Mouse (Mus musculus) megakaryocyte, embryonic 14.5 days (primary cell): Measurements from ENCODE around the gene Wdr45b.

Experiments
- FLI1 ChIP-seq: IDR thresholded peaks from 2 replicates; pipeline ENCODE4 v1.6.1; 2012; ENCODE audit warnings: low read length, inconsistent platforms, mixed read lengths
- GATA1 ChIP-seq: IDR thresholded peaks from 3 replicates; pipeline ENCODE4 v1.6.1; 2012; ENCODE audit warnings: mixed read lengths, low read length, inconsistent platforms, borderline replicate concordance

DNA sequence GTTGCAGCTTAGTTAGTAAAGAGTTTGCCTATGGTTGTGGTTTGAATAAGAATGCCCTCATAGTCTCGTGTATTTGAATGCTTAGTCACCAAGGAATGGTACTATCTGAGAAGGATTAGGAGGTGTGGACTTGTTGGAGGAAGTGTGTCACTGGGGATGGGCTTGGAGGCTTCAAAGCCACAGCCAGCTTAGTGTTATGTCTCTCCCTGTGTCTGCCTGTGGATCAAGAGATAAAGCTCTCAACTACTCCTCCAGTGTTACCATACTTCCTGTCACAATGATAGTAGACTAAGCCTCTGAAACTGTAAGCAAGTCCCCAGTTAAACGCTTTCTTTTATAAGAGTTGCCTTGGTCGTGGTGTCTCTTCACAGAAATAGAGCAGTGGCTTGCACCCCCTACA, 36.5 kb upstream of the Wdr45b start:
- no peak for TF ChIP-seq GATA1
- no peak for TF ChIP-seq FLI1
